Mouse (Mus musculus) C2C12 (cell line): ENCODE results near the gene 2510002D24Rik.
A peak's percentile ranks its signal among the peaks of the same experiment; 100 is the strongest.

ENCODE experiments used
- CTCF ChIP-seq: IDR thresholded peaks from one replicate; pipeline ENCODE4 v1.5.1; 2011; ENCODE audit not compliant: control insufficient read depth, insufficient read depth, insufficient read length
- FOSL1 ChIP-seq: IDR thresholded peaks from one replicate; pipeline ENCODE4 v1.8.0; 2011; ENCODE audit warnings: mild to moderate bottlenecking, low read length; ENCODE audit not compliant: poor library complexity, insufficient read depth, severe bottlenecking
- MAX ChIP-seq: IDR thresholded peaks from one replicate; pipeline ENCODE4 v1.6.1; 2011; ENCODE audit warnings: mild to moderate bottlenecking, control low read depth

GRCm38 (mm10) chr16:18788627-18789406 lies 47.6 kb upstream of the 2510002D24Rik start:
- TF ChIP-seq CTCF (no peak), MAX (no peak), FOSL1 (peak; percentile 25)
